Comparison of ENCODE assay signal across 12 mouse cellular contexts in genomic region chr12:5807996-5808886, GRCm38 (mm10).
DNase-seq lines count a peak whose midpoint lies in the region; ATAC-seq and TF ChIP-seq lines count a peak whose summit lies in the region.
"Had no signal": no experiment of that assay in that cellular context is flagged by ENCODE, and none has a peak within 500 bp of the region (broad histone marks: within the 10 kb centered on the region; RNA-seq: fewer than 3 reads in every experiment).

No protein-coding gene starts in this region.

- H3K27me3 ChIP-seq in heart, embryonic 12.5 days (replicated peaks): no peaks in the 10 kb centered on the region
- H3K27me3 ChIP-seq in kidney, adult 2 months (replicated peaks; ENCODE audit: control insufficient read depth, insufficient read depth, low read length): no peaks in the 10 kb centered on the region; the same call in 1 of the 2 replicates
- H3K27me3 ChIP-seq in hindbrain, postnatal 0 days (ENCODE audit: insufficient read depth, low read length): no peaks in the 10 kb centered on the region
- H3K27me3 ChIP-seq: stomach, embryonic 15.5 days had no signal

- no peak overlapping the region for H3K9ac ChIP-seq in heart, embryonic 12.5 days
- H3K9ac ChIP-seq in hindbrain, postnatal 0 days (replicated peaks; ENCODE audit: low read length): no peak overlapping the region
- H3K9ac ChIP-seq: stomach, embryonic 15.5 days had no signal

- no peaks in the 10 kb centered on the region for H3K9me3 ChIP-seq in heart, embryonic 12.5 days (replicated peaks)
- H3K9me3 ChIP-seq in hindbrain, postnatal 0 days (ENCODE audit: low read length): no peaks in the 10 kb centered on the region
- H3K9me3 ChIP-seq: stomach, embryonic 15.5 days had no signal

- H3K27ac ChIP-seq in heart, embryonic 12.5 days (ENCODE audit: poor library complexity, severe bottlenecking): no peak overlapping the region
- H3K27ac ChIP-seq in kidney, adult 2 months (ENCODE audit: insufficient read depth, low read depth, low read length): no peak overlapping the region
- no peak overlapping the region for H3K27ac ChIP-seq in hindbrain, postnatal 0 days
- H3K27ac ChIP-seq: gastrocnemius, adult 2 months; stomach, embryonic 15.5 days had no signal

- 0 out of 2 replicates have a peak overlapping the region, but pooled peaks have one; percentile 7 for H3K4me3 ChIP-seq in heart, embryonic 12.5 days
- no peak overlapping the region for H3K4me3 ChIP-seq in kidney, adult 2 months (ENCODE audit: insufficient read depth, low read depth, low read length)
- no peak overlapping the region for H3K4me3 ChIP-seq in hindbrain, postnatal 0 days (ENCODE audit: low read length)
- H3K4me3 ChIP-seq: gastrocnemius, adult 2 months; stomach, embryonic 15.5 days had no signal

- peak overlapping the region; percentile 42 for H3K4me2 ChIP-seq in heart, embryonic 12.5 days
- no peak overlapping the region for H3K4me2 ChIP-seq in hindbrain, postnatal 0 days (ENCODE audit: low read depth, low read length)
- H3K4me2 ChIP-seq: stomach, embryonic 15.5 days had no signal

- no peaks in the 10 kb centered on the region for H3K36me3 ChIP-seq in heart, embryonic 12.5 days
- no peaks in the 10 kb centered on the region for H3K36me3 ChIP-seq in kidney, adult 2 months (ENCODE audit: control insufficient read depth, insufficient read depth, low read length)
- H3K36me3 ChIP-seq in hindbrain, postnatal 0 days (ENCODE audit: insufficient read depth, low read length): no peaks in the 10 kb centered on the region
- H3K36me3 ChIP-seq: stomach, embryonic 15.5 days had no signal

- 0 out of 2 replicates have a peak, but pooled peaks cover 2% of the 10 kb centered on the region for H3K4me1 ChIP-seq in heart, embryonic 12.5 days (replicated peaks)
- no peaks in the 10 kb centered on the region for H3K4me1 ChIP-seq in kidney, adult 2 months (ENCODE audit: control insufficient read depth, insufficient read depth, low read length)
- H3K4me1 ChIP-seq in hindbrain, postnatal 0 days (ENCODE audit: insufficient read depth, low read length): no peaks in the 10 kb centered on the region
- H3K4me1 ChIP-seq: stomach, embryonic 15.5 days had no signal

- no peak for TF ChIP-seq CTCF in kidney, adult 2 months (conservative IDR thresholded peaks at IDR 0.05; ENCODE audit: insufficient read depth, insufficient read length, low read depth, low read length)
- TF ChIP-seq CTCF in hindbrain, postnatal 0 days (IDR thresholded peaks at IDR 0.05; ENCODE audit: low read depth): no peak

- no peak for ATAC-seq in heart, embryonic 12.5 days (ENCODE audit: insufficient number of reproducible peaks, low FRiP score)
- ATAC-seq in hindbrain, postnatal 0 days: no peak

- no peak for DNase-seq in heart, postnatal 14 days
- peak; percentile 9 to 14 for DNase-seq in kidney, postnatal 4 days
- no peak for DNase-seq in kidney, adult 2 months
- DNase-seq in hindbrain, postnatal 0 days (ENCODE audit: low spot score): peak; percentile 23
- DNase-seq in retina, adult 2 months (ENCODE audit: low read depth, low spot score): peak; percentile 78
- DNase-seq in layer of hippocampus, postnatal 14 days (ENCODE audit: low spot score in 2 of 2): no peak
- DNase-seq in thymus, postnatal 36 days: no peak
- DNase-seq: cerebellum, postnatal 25 days; gastrocnemius, adult 2 months; lung, postnatal 10 days had no signal

- WGBS in heart, embryonic 12.5 days: 19% methylated on average over 18 of the region's 18 CpGs
- WGBS in kidney, adult 2 months: 34% methylated on average over 18 of the region's 18 CpGs
- 36% methylated on average over 18 of the region's 18 CpGs for WGBS in hindbrain, postnatal 0 days

- intact Hi-C loops in heart, postnatal 14 days (cut with DNase I): no loop called here

- TF ChIP-seq POLR2A in kidney, adult 2 months (IDR thresholded peaks at IDR 0.05; ENCODE audit: low read depth, low read length): no peak

Comparison
In these comparisons a context has a peak if more than half of its experiments do, and no peak if none do; other contexts are left out.
1. DNase-seq: peak in kidney, postnatal 4 days (2 of 2), hindbrain, postnatal 0 days (single experiment) and retina, adult 2 months (single experiment); none in heart, postnatal 14 days (0 of 2), kidney, adult 2 months (single experiment), layer of hippocampus, postnatal 14 days (0 of 2) and thymus, postnatal 36 days (0 of 2).